Mouse (Mus musculus): ENCODE measurements around the gene Tmtc2.
"Not testable (repeated sequence)": the region's sequence is repeated elsewhere in the genome, so short reads cannot be mapped to it uniquely, and the experiment has no call there.

Gene Tmtc2

DNA sequence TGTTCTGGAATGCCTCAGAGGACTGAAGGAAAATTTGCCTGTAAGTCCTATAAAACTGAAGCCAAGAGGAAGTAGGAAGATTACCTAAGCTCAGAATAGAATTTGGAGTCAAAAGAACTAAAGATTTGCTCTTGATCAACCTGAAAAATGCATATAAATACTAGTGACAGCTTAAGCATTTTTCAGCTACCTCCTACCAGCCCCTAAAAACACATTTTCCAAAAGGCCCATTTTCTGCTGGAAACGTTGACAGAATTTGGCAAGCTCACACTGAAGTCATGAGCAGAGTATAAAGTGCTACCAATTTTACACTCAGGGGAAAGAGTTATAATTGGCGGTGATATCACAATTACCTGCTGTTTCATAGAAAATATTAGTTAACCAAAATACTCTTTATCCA lies 285.8 kb downstream of the Tmtc2 start:
- CTCF ChIA-PET, result no interaction called here

DNA sequence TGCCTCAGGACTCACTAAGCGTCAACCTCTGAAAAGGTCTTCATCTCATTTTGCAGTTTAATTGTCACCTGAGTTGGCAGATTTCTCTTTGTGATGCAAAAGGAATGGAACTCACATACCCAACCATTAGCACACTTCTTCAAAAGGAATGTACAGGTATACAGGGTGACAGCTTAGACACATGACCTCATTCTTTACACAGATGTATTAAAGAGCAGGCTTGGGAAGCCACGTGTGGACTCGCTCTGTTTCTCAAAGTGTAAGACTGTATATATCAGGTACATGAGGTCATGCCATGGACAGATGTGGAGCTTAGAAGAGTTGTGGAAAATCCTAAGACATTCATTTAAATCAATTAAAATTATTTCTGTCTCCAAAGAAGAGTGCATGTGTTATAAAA lies 286.7 kb downstream of the Tmtc2 start:
- CTCF ChIA-PET, result no interaction called here

GRCm38 (mm10) chr10:105287064-105287463 lies 287.2 kb downstream of the Tmtc2 start:
- CTCF ChIA-PET, result interaction anchor here (0.6 kb wide), 1 partner anchor 14 kb away, joined by 10 read pairs; no protein-coding TSS in a partner anchor

DNA sequence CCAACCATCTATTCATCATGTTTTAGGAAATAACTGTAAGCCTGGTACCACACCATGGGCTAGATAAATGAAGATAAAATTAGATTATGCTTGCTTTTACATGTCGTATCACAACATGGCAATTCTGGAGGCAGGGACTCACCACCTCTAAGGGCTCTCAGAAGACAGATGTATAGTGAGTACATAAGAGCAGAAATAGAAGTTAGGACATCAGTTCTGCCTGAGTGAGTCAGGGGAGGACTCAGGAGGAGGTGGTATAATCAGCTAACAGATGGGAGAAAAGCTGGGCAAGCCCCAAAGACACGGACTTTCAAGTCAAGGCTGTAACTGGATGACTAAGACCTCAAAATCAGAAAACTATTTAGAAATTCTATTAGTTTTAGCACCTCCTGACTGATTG lies 288.0 kb downstream of the Tmtc2 start:
- CTCF ChIA-PET, result interaction anchor here (0.6 kb wide), 1 partner anchor 14 kb away, joined by 10 read pairs; no protein-coding TSS in a partner anchor

DNA sequence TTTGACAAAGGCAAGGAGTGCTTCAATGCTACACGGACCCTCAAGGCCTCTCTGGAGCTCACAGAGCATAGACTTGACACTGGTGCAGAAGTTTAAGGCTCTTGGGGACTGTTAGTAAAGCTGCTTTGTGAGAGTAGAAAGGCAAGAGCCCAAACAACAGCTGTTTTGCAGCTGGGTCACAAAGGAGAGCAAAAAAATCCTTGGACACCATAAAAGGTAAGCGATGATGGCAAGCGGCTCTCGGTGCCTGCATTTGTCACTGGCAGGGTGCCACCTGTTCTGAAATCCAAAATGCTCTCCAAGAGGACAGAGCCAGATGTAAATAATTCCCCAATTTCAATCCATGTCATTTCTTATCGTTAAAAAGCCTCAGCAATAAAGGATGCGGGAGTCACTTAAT lies 290.1 kb downstream of the Tmtc2 start:
- CTCF ChIA-PET, result no interaction called here

DNA sequence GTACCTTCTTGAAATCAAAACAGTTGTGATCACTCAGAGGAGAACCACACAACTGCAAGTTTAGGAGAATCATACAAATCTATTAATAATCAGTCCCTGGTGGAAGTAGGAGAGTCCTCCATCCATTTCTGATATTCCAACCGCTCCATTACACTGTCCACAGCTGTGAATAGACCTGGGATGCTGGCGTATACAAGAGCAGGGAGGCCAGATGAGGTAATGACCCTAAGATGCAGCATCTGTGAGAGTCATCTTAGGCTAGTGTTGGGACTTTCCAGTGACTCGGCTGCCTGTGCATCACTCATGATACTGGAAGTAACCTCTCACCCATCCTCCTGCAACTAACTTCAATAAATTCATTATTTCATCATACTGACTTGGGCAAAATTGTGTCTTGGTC lies 293.3 kb downstream of the Tmtc2 start:
- CTCF ChIA-PET, result no interaction called here

GRCm38 (mm10) chr10:105260053-105260452 lies 314.2 kb downstream of the Tmtc2 start:
- CTCF ChIA-PET, result no interaction called here

- CTCF ChIA-PET, result not testable (repeated sequence)
Observed at GRCm38 (mm10) chr10:105238291-105238690, 336.0 kb downstream of the Tmtc2 start.

- CTCF ChIA-PET, result no interaction called here
Observed at GRCm38 (mm10) chr10:105232864-105233263, 341.4 kb downstream of the Tmtc2 start.

GRCm38 (mm10) chr10:105230416-105230815 lies 343.8 kb downstream of the Tmtc2 start:
- CTCF ChIA-PET, result no interaction called here

- CTCF ChIA-PET, result no interaction called here
Observed at GRCm38 (mm10) chr10:105228623-105229022, 345.6 kb downstream of the Tmtc2 start.

DNA sequence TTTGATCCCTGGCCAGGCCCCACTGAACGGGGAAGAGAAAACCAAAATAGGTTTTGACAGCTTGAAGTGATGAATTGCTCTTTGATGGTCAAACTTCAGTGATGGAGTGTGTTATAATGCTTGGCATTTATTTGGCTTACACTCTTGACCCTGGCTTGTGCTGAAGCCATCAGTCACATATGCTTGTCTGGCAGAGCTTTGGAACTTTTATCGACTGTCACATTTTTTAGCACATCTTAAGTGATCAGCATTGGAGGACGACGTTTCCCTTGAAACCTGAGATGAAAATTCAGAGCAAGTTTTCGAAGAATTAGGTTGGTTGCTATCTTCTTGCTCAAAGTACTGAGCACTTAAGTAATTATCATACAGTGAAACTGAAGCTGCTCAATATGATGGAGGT lies 346.6 kb downstream of the Tmtc2 start:
- CTCF ChIA-PET, result no interaction called here

DNA sequence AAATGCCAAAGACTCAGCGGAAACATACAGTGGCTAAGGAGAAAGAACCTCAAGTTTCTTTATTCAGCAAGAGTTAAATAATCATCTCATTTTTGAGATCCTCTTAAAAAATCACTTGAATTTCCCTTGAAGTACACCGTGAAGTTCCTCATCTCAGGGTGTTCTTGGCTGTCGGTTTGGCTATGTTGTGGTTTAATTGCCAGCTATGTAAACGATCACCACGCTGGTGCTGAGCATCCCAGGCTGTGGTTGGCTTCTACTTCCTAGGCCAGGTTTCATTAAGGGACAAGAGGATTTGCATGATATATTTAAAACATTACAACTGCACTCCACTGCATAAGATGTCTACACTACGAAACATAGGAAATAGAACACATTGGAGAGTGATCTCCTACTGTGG lies 348.5 kb downstream of the Tmtc2 start:
- CTCF ChIA-PET, result no interaction called here

GRCm38 (mm10) chr10:105222904-105223303 lies 351.3 kb downstream of the Tmtc2 start:
- CTCF ChIA-PET, result no interaction called here

DNA sequence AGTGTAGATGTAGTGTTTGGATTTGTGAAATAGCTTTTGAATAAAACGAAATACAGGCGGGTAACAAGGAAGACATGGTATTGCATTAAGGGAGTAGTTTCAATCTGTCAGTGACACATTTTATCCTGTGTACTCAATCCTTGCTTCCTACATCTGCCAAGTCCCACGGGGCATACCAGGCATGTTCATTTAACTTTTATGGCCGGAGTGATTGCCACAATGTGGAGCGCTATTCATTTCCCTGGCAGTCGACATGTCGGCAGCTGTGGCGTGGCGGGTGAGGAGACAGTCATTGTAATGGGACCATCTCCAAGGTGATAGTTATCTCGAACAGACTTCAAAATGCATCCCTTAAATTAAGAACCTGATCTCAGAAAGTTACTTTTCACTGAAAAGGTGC lies 372.8 kb downstream of the Tmtc2 start:
- CTCF ChIA-PET, result no interaction called here

DNA sequence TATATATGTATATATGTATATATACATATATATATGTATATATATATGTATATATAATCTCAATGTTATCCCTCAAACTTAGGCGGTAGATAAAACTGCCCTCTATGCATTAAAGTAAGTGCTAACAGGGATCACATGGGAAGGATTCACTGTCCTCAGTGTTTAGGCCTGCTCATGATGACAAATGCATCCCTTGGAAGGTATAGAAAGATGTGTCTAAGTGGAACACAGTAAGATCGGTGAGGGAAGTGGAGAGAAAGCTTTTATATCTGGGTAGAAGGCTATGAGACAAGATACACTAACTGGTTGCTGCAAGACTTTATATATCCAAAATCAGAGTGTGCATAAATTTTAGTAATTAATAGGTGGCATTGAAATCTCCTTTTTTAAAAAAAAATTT lies 373.6 kb downstream of the Tmtc2 start:
- CTCF ChIA-PET, result no interaction called here

GRCm38 (mm10) chr10:105200092-105200491 lies 374.2 kb downstream of the Tmtc2 start:
- CTCF ChIA-PET, result no interaction called here

DNA sequence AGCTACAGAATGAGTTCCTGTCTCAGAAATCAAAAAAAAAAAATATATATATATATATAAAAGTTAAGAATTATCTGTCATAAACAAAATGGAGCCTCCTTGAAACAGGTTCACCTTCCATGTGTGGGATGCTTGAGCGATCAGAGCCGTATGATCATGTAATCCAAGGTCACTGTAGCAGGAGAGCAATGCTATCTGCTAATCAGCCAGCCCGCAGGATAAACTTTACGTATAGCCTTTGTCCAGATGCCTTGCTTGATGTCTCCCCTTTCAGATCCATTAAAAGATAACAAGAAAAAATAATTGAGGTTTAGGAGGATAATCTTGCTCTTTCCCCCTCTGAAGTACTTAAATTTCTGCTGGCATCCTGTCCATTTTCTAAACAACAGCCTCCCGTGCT lies 374.7 kb downstream of the Tmtc2 start:
- CTCF ChIA-PET, result no interaction called here

DNA sequence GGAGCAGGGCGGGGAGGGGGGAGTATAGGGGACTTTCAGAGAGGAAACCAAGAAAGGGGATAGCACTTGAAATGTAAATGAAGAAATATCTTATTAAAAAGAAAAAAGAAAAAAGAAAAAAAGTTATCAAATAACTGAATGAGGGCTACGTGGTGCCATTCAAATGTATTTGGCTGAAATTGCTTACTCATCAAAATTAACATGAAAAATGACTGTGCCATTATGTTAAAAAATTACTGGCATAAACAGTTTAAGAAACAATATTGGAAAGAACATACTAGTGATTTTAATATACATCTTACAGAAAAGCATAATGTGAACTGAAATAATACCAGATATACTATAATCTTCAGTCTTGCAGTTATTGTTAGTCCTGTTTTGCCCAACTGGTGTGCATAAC lies 378.9 kb downstream of the Tmtc2 start:
- CTCF ChIA-PET, result no interaction called here

DNA sequence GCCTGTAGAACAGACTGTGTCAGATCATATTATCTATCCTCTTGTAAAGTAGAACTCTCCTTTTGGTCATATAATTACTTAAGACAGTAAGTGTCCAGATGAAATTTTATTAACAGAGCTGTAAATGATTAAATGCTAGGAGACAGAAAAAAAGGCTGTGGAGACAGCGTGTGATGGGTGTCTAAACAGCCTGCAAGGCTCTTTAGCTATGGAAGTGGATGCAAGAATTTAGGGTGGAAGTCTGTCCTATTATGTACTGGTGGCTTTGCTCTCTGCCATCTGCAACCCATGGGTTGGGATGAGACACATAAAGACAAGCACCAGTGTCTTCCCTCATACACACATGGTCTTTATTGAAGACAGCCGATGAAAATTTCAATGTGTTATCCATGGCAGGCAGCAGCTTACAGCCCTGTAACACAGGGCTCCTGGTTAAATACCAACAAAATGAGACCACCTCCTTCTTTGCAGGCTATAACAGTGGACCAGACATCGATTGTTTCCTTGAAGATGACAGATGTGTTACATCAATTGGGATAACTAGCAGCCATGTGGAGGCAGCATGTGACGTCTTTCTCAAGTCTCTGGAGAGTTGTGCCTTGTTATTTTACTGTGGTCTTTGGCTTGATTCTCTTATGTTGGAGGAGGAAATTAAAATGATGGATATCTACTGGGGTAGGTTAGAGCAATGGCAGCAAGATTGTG lies 380.3 kb downstream of the Tmtc2 start:
- CTCF ChIA-PET, result no interaction called here

DNA sequence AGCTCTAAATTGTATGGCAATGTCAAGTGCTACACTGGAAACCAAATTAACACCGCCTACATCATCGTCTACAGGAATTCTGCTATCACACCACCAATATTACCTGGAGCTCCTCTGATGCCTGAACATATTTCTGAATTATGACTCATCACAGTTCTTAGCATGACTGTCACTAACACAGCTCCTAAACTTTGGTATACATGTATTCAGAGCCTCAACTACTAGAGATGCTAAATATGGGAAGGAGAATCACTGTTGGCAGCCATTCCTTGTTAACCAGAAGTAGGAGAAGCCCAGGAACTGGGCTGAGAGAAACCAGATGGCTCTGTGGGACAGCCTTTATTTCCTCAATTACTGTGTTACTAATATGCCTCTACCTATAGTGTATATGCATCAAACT lies 382.2 kb downstream of the Tmtc2 start:
- CTCF ChIA-PET, result interaction anchor here (0.6 kb wide), 1 partner anchor 1703 kb away, joined by 13 read pairs; no protein-coding TSS in a partner anchor

DNA sequence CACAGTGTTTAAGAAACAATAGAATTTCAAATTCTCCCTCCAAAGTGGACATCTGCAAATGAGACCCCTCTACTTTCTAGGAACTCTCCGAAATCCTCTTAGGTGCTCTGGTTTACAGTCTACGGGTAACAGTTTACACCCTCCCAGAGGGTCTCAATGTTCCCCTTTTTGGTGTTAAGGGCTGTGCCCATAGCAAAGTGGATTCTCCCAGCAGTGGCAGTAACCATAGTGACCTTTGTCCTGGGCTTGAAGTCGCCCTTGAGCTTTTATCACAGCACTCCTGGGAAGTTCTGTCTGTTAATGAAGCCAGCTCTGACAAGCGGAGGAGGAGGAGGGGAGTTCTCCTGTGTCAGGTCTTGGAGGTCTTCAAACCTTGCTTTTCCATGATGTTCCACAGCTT lies 384.5 kb downstream of the Tmtc2 start:
- CTCF ChIA-PET, result no interaction called here

DNA sequence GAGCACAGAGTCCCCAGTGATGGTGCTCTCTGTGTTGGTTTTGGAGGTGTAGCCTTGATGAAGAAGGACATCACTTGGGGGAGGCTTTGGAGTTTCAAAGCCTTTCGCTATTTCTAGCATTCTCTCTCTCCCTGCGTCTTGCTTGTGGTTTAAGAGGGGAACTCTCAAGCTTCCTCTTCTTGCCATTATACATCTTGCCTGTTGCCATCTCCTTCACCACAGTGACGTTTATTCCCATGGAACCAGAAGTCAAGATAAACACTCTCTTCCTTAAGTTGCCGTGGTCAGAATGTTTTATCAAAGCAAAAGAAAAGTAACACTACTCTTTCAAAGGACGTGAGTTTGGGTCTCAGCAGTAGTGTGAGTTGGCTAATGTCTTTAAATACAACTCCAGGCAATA lies 387.6 kb downstream of the Tmtc2 start:
- CTCF ChIA-PET, result no interaction called here

GRCm38 (mm10) chr10:105168443-105169102 lies 405.7 kb downstream of the Tmtc2 start:
- CTCF ChIA-PET, result no interaction called here

Data from spleen, embryonic (tissue).